Mouse (Mus musculus) midbrain, postnatal 0 days (tissue): ENCODE measurements around the gene Cyp1a2. TPM values are rescaled to one million over a fixed set of nuclear protein-coding genes. Genes with fewer than 3 reads are reported as not detected.

Experiments
- ATAC-seq: fragments of 200-750 bp; cut with Nextera tagmentation; 2 replicates; pipeline ENCODE4 v1.8.0; 2017; ENCODE audit warnings: moderate number of reproducible peaks, mild to moderate bottlenecking, moderate TSS enrichment, moderate library complexity; ENCODE audit not compliant: low FRiP score
- DNase-seq: peaks from one replicate; pipeline ENCODE4 v3.0.0-alpha.2; 2015; ENCODE audit warnings: low spot score
- H3K27ac ChIP-seq: fragments of 300-500 bp; sonication (generic); 2 replicates; pipeline ENCODE4 v1.5.1; 2014; ENCODE audit warnings: low read depth, mild to moderate bottlenecking, low read length, mixed read lengths
- H3K27me3 ChIP-seq: fragments of 300-500 bp; sonication (generic); 2 replicates; pipeline ENCODE4 v1.6.1; 2014; ENCODE audit warnings: low read length, control low read depth, mixed read lengths; ENCODE audit not compliant: insufficient read depth
- H3K36me3 ChIP-seq: fragments of 300-500 bp; sonication (generic); 2 replicates; pipeline ENCODE4 v1.6.1; 2014; ENCODE audit warnings: low read length, control low read depth, mixed read lengths; ENCODE audit not compliant: insufficient read depth
- H3K4me1 ChIP-seq: fragments of 300-500 bp; sonication (generic); 2 replicates; pipeline ENCODE4 v1.6.1; 2014; ENCODE audit warnings: mild to moderate bottlenecking, control low read depth, antibody characterized with exemption, low read length, mixed read lengths; ENCODE audit not compliant: insufficient read depth
- H3K4me2 ChIP-seq: fragments of 300-500 bp; sonication (generic); 2 replicates; pipeline ENCODE4 v1.6.1; 2014; ENCODE audit warnings: low read depth, mild to moderate bottlenecking, low read length, mixed read lengths; ENCODE audit not compliant: poor library complexity, severe bottlenecking
- H3K4me3 ChIP-seq: fragments of 300-500 bp; sonication (generic); 2 replicates; pipeline ENCODE4 v1.5.1; 2014; ENCODE audit warnings: low read depth, mild to moderate bottlenecking, low read length, moderate library complexity
- H3K9ac ChIP-seq: fragments of 300-500 bp; sonication (generic); replicated peaks from 2 replicates; pipeline ENCODE4 v1.6.1; 2014; ENCODE audit warnings: mild to moderate bottlenecking, low read length, moderate library complexity, mixed read lengths; ENCODE audit not compliant: poor library complexity, severe bottlenecking
- H3K9me3 ChIP-seq: fragments of 300-500 bp; sonication (generic); 2 replicates; pipeline ENCODE4 v1.6.1; 2016; ENCODE audit warnings: low read length, control low read depth
- CTCF ChIP-seq: IDR thresholded peaks from 2 replicates; pipeline ENCODE4 v1.5.1; 2016; ENCODE audit warnings: antibody characterized with exemption, mild to moderate bottlenecking
- WGBS: fragments of 180-500 bp; shearing (Covaris S2); extraction: QIAGEN DNeasy Blood & Tissue Kit; methylation state at CpG from one replicate; pipeline ENCODE4 v1.1.7; 2014; 5-methylcytosine and 5-hydroxymethylcytosine counted together
- polyA plus RNA-seq: library from polyadenylated mRNA; unstranded; fragments of >200 nt; fragmentation: Nextera tagmentation; extraction: Ambion mirVana; gene quantifications from 2 replicates; pipeline ENCODE4 v1.2.1, GENCODE M21; 2015
- total RNA-seq: library from RNA; depleted of rRNA; stranded (reverse); fragments of >200 nt; gene quantifications from 2 replicates; pipeline ENCODE4 v1.2.3, GENCODE M21; 2014

The Cyp1a2 gene
- total and polyA plus RNA-seq, 2 experiments from 2014 or later, result not detected

- no peak overlapping the region for H3K4me2 ChIP-seq
- no peaks in the 10 kb centered on the region for H3K9me3 ChIP-seq
- H3K4me1 ChIP-seq, result no peaks in the 10 kb centered on the region
- ATAC-seq, result no peak
- DNase-seq, result no peak
- 70% methylated on average over 3 of the region's 3 CpGs for WGBS
- TF ChIP-seq CTCF, result no peak
- H3K9ac ChIP-seq, result no peak overlapping the region
- H3K27ac ChIP-seq, result no peak overlapping the region
- H3K27me3 ChIP-seq, result no peaks in the 10 kb centered on the region
- H3K4me3 ChIP-seq, result no peak overlapping the region
- no peaks in the 10 kb centered on the region for H3K36me3 ChIP-seq
Measured at GRCm38 (mm10) chr9:57661552-57661951, 22.0 kb downstream of the Cyp1a2 start.

GRCm38 (mm10) chr9:57660501-57660900, 23.0 kb downstream of the Cyp1a2 start:
- no peak for ATAC-seq
- H3K27ac ChIP-seq, result no peak overlapping the region
- H3K36me3 ChIP-seq, result no peaks in the 10 kb centered on the region
- WGBS, result 84% methylated on average over 6 of the region's 6 CpGs
- H3K4me3 ChIP-seq, result no peak overlapping the region
- H3K9ac ChIP-seq, result no peak overlapping the region
- no peaks in the 10 kb centered on the region for H3K4me1 ChIP-seq
- DNase-seq, result no peak
- TF ChIP-seq CTCF, result no peak
- no peaks in the 10 kb centered on the region for H3K9me3 ChIP-seq
- H3K4me2 ChIP-seq, result no peak overlapping the region
- no peaks in the 10 kb centered on the region for H3K27me3 ChIP-seq

GRCm38 (mm10) chr9:57659774-57660173, 23.7 kb downstream of the Cyp1a2 start:
- Histone ChIP-seq H3K9ac (no peak overlapping the region), H3K9me3 (no peaks in the 10 kb centered on the region), H3K27me3 (no peaks in the 10 kb centered on the region), H3K27ac (no peak overlapping the region), H3K4me2 (no peak overlapping the region), H3K4me1 (no peaks in the 10 kb centered on the region), H3K36me3 (no peaks in the 10 kb centered on the region), H3K4me3 (no peak overlapping the region)
- 30% methylated on average over 4 of the region's 4 CpGs for WGBS
- peak; percentile 85 for DNase-seq
- TF ChIP-seq CTCF, result peak; percentile 87
- 0 out of 2 replicates have a peak, but pooled peaks have one; percentile 58 for ATAC-seq

DNA sequence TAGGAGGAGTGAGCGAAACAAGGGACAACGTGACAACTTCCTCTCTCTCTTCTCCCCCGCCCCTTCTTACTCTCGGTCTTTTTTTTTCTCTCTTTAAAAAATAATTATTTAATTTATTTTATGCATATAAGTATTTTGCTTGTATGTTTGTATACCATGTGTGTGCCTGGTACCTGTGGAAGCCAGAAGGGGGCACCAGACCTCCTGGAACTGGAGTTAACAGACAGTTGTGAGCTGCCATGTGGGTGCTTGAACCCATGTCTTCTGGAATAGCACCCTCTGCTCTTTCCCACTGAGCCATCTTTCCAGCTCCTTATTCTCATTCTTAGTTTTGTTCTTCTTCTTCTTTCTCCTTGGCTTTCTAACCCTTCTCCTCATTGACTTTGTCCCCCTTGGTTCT, 24.5 kb downstream of the Cyp1a2 start:
- H3K27ac ChIP-seq, result no peak overlapping the region
- no peak overlapping the region for H3K4me3 ChIP-seq
- H3K9ac ChIP-seq, result no peak overlapping the region
- no peak for DNase-seq
- H3K4me2 ChIP-seq, result no peak overlapping the region
- no peaks in the 10 kb centered on the region for H3K4me1 ChIP-seq
- H3K9me3 ChIP-seq, result no peaks in the 10 kb centered on the region
- no peaks in the 10 kb centered on the region for H3K27me3 ChIP-seq
- WGBS, result 83% methylated on average over 4 of the region's 4 CpGs
- ATAC-seq, result no peak
- H3K36me3 ChIP-seq, result no peaks in the 10 kb centered on the region
- 0 out of 2 replicates have a peak, but pooled peaks have one; percentile 7 for TF ChIP-seq CTCF

DNA sequence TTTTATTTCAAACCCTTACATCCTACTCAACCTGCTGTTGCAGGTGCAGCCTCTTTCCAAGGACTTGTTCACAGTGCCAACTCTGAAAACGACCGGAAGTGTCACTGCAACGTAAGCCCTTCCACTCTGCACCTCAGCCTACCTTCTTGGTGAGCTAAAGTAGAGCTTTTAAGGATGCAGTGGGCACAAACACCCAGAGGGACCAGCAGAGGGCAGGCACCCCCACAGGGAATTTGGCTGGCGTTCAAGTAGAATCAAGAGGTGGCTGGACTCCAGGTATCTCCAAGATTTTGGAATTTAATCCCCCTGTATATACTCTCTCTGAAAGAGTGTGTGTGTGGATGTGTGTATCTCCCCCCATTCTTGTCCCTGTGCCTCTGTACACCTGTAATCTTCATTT, 25.7 kb downstream of the Cyp1a2 start:
- Histone ChIP-seq H3K4me1 (no peaks in the 10 kb centered on the region), H3K9me3 (no peaks in the 10 kb centered on the region), H3K4me3 (no peak overlapping the region), H3K4me2 (no peak overlapping the region), H3K36me3 (no peaks in the 10 kb centered on the region), H3K9ac (no peak overlapping the region), H3K27ac (no peak overlapping the region), H3K27me3 (no peaks in the 10 kb centered on the region; the same call in 1 of the 2 replicates)
- 70% methylated on average over 4 of the region's 4 CpGs for WGBS
- TF ChIP-seq CTCF, result peak; percentile 41
- ATAC-seq (no peak), DNase-seq (no peak)

- Histone ChIP-seq H3K4me1 (no peaks in the 10 kb centered on the region), H3K27ac (no peak overlapping the region), H3K4me2 (no peak overlapping the region), H3K4me3 (no peak overlapping the region), H3K36me3 (no peaks in the 10 kb centered on the region), H3K27me3 (no peaks in the 10 kb centered on the region; the same call in 1 of the 2 replicates), H3K9ac (no peak overlapping the region), H3K9me3 (no peaks in the 10 kb centered on the region)
- 89% methylated on average over 19 of the region's 19 CpGs for WGBS
- DNase-seq, result no peak
- no peak for TF ChIP-seq CTCF
- no peak for ATAC-seq
Measured at GRCm38 (mm10) chr9:57656631-57657350, 26.7 kb downstream of the Cyp1a2 start.
